Mouse (Mus musculus) lung, postnatal 0 days (tissue): Measurements from ENCODE around the gene Cox20.

Experiments used
- CTCF ChIP-seq: IDR thresholded peaks from 2 replicates; pipeline ENCODE4 v1.5.1; 2016; ENCODE audit warnings: antibody characterized with exemption, mild to moderate bottlenecking
- EP300 ChIP-seq: IDR thresholded peaks from 2 replicates; pipeline ENCODE4 v1.6.1; 2016; ENCODE audit warnings: antibody characterized with exemption, mild to moderate bottlenecking, control low read depth

- no peak for TF ChIP-seq CTCF
- no peak for TF ChIP-seq EP300
These were observed 35.6 kb downstream of the Cox20 start for GRCm38 (mm10) chr1:178354576-178354975.
